ENCODE assay signal across 9 mouse cellular contexts in the genomic region with DNA sequence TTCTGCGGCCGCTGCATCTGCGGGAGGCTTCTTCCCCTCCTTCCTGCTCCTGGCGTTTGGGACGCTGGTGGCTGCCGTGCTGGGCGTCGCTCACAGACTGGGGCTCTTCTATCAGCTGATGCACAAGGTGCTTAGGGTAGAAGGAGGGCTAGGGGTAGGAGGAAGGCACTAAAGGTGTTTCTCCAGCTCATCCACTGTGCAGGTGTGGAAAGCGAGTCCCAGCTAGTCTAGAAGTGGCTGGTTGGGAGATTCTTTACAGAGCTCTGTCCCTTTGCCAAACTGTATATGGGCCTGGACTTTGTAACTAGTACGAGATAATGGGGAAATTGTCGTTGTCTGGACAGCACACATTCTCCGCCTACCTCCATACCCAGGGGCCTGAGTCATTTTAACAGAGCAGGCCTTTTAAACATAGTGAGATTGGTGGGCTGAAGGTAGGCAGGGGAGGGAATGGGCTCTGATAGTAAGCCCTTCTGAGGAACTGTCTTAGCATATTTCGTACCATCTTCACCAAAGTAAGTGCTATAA. TPM values are rescaled to one million over a fixed set of nuclear protein-coding genes. Genes with fewer than 3 reads are reported as not detected.
A peak's percentile ranks its signal among the peaks of the same experiment; 100 is the strongest.
DNase-seq lines count a peak whose midpoint lies in the region; ATAC-seq lines count a peak whose summit lies in the region.
"Had no signal": no experiment of that assay in that cellular context is flagged by ENCODE, and none has a peak within 500 bp of the region (broad histone marks: within the 10 kb centered on the region; RNA-seq: fewer than 3 reads in every experiment).

No protein-coding gene starts in this region.

- peak overlapping the region; percentile 70 for H3K4me3 ChIP-seq in kidney, embryonic 16.5 days (ENCODE audit: low read length)
- H3K4me3 ChIP-seq in brown adipose tissue, adult 24 weeks (ENCODE audit: insufficient read depth, low read depth, low read length) = peak overlapping the region; percentile 87
- H3K4me3 ChIP-seq in intestine, embryonic 14.5 days (ENCODE audit: low read depth, low read length) = peak overlapping the region; percentile 54
- H3K4me3 ChIP-seq in midbrain, embryonic 16.5 days (ENCODE audit: low read depth, low read length) = peak overlapping the region; percentile 49

- no peaks in the 10 kb centered on the region for H3K27me3 ChIP-seq in kidney, embryonic 16.5 days (ENCODE audit: insufficient read depth, low read length)
- H3K27me3 ChIP-seq in intestine, embryonic 14.5 days (replicated peaks; ENCODE audit: control insufficient read depth, insufficient read depth, low read length) = no peaks in the 10 kb centered on the region
- H3K27me3 ChIP-seq in midbrain, embryonic 16.5 days (ENCODE audit: control insufficient read depth, insufficient read depth, low read depth, low read length) = no peaks in the 10 kb centered on the region

- peak overlapping the region; percentile 73 for H3K9ac ChIP-seq in kidney, embryonic 16.5 days (replicated peaks; ENCODE audit: low read length)
- H3K9ac ChIP-seq in intestine, embryonic 14.5 days (ENCODE audit: low read length) = peak overlapping the region; percentile 63
- peak overlapping the region; percentile 78 for H3K9ac ChIP-seq in midbrain, embryonic 16.5 days (ENCODE audit: low read depth, low read length)

- H3K9me3 ChIP-seq in kidney, embryonic 16.5 days (ENCODE audit: low read length) = no peaks in the 10 kb centered on the region
- no peaks in the 10 kb centered on the region for H3K9me3 ChIP-seq in intestine, embryonic 14.5 days (ENCODE audit: control insufficient read depth, low read length)
- H3K9me3 ChIP-seq in midbrain, embryonic 16.5 days (replicated peaks; ENCODE audit: control insufficient read depth, low read length, poor library complexity, severe bottlenecking) = no peaks in the 10 kb centered on the region

- H3K4me1 ChIP-seq in kidney, embryonic 16.5 days (ENCODE audit: insufficient read depth, low read length) = peaks cover 7% of the 10 kb centered on the region
- no peaks in the 10 kb centered on the region for H3K4me1 ChIP-seq in brown adipose tissue, adult 24 weeks (ENCODE audit: control insufficient read depth, insufficient read depth, insufficient read length, low read length)
- peaks cover 7% of the 10 kb centered on the region for H3K4me1 ChIP-seq in intestine, embryonic 14.5 days (replicated peaks; ENCODE audit: control insufficient read depth, insufficient read depth, low read length)
- H3K4me1 ChIP-seq in midbrain, embryonic 16.5 days (ENCODE audit: control insufficient read depth, insufficient read depth, low read length) = peaks cover 8% of the 10 kb centered on the region

- ATAC-seq in kidney, embryonic 16.5 days (ENCODE audit: low FRiP score, low TSS enrichment) = peak; percentile 33
- ATAC-seq in intestine, embryonic 14.5 days (replicated peaks; ENCODE audit: low FRiP score, low TSS enrichment, low read depth) = peak; percentile 53; the same call in 1 of the 2 replicates
- peak; percentile 60 for ATAC-seq in midbrain, embryonic 16.5 days
- no peak for ATAC-seq in CD4-positive, CD25-positive, alpha-beta regulatory T cell, adult 4 months
- ATAC-seq in monocyte, adult 5-6 weeks (replicated peaks; ENCODE audit: insufficient number of reproducible peaks, low FRiP score, low TSS enrichment, poor library complexity, severe bottlenecking) = no peak

- peaks cover 20% of the 10 kb centered on the region for H3K36me3 ChIP-seq in kidney, embryonic 16.5 days (ENCODE audit: insufficient read depth, low read length)
- H3K36me3 ChIP-seq in intestine, embryonic 14.5 days (ENCODE audit: control insufficient read depth, insufficient read depth, low read length) = peaks cover 32% of the 10 kb centered on the region
- no peaks in the 10 kb centered on the region for H3K36me3 ChIP-seq in midbrain, embryonic 16.5 days (ENCODE audit: control insufficient read depth, insufficient read depth, low read length)

- WGBS in kidney, embryonic 16.5 days = 11% methylated on average over 13 of the region's 13 CpGs
- 9% methylated on average over 13 of the region's 13 CpGs for WGBS in intestine, embryonic 14.5 days
- WGBS in midbrain, embryonic 16.5 days = 19% methylated on average over 13 of the region's 13 CpGs

- DNase-seq in kidney, adult 18-20 months = no peak
- no peak for DNase-seq in intestine, embryonic 14.5 days (ENCODE audit: low spot score)
- DNase-seq in cerebellum, postnatal 14 days = no peak

- H3K27ac ChIP-seq in kidney, embryonic 16.5 days (ENCODE audit: low read length) = peak overlapping the region; percentile 96
- peak overlapping the region; percentile 62 for H3K27ac ChIP-seq in brown adipose tissue, adult 24 weeks (replicated peaks; ENCODE audit: low read depth, low read length)
- H3K27ac ChIP-seq in intestine, embryonic 14.5 days (ENCODE audit: low read depth) = peak overlapping the region; percentile 96
- H3K27ac ChIP-seq in midbrain, embryonic 16.5 days (ENCODE audit: low read length) = peak overlapping the region; percentile 86

- peak overlapping the region; percentile 63 for H3K4me2 ChIP-seq in kidney, embryonic 16.5 days (replicated peaks; ENCODE audit: low read depth, low read length)
- peak overlapping the region; percentile 56 for H3K4me2 ChIP-seq in intestine, embryonic 14.5 days (ENCODE audit: low read length)
- H3K4me2 ChIP-seq in midbrain, embryonic 16.5 days (ENCODE audit: low read length) = peak overlapping the region; percentile 80

RNA-seq across cellular contexts. Expression of gene Ilvbl, which starts 1.0 kb away (rescaled TPM):
- 62.7 and 67.2 TPM in 2 replicates for polyA plus RNA-seq in kidney, embryonic 16.5 days (2015; fragmentation: Nextera tagmentation; extraction: Ambion mirVana)
- 18.4 and 30.2 TPM in 2 replicates for polyA plus RNA-seq in brown adipose tissue, adult 24 weeks (2012; ENCODE audit: insufficient read depth, insufficient read length, missing spikeins)
- 44.1 and 46.8 TPM in 2 replicates for polyA plus RNA-seq in intestine, embryonic 14.5 days (2014; fragmentation: Nextera tagmentation; extraction: Ambion mirVana)
- 66.1 and 81.4 TPM in 2 replicates for polyA plus RNA-seq in midbrain, embryonic 16.5 days (2015; fragmentation: Nextera tagmentation; extraction: Ambion mirVana)
- polyA plus RNA-seq in CD4-positive, CD25-positive, alpha-beta regulatory T cell, adult 4 months (2017; shearing (Covaris generic)) = 100 to 1,000 TPM in 1 of 2 experiments, 10 to 100 TPM in 1; 64.8 to 130 TPM
- 26.1 to 44.1 TPM (median 30.4 TPM) in 3 replicates for total RNA-seq in monocyte, adult 5-6 weeks (2017)

RNA-seq across cellular contexts. Expression of gene Syde1, which starts 16.6 kb away (rescaled TPM):
- 18.1 and 20.4 TPM in 2 replicates for polyA plus RNA-seq in kidney, embryonic 16.5 days (2015; fragmentation: Nextera tagmentation; extraction: Ambion mirVana)
- polyA plus RNA-seq in brown adipose tissue, adult 24 weeks (2012; ENCODE audit: insufficient read depth, insufficient read length, missing spikeins) = 16.9 and 18.4 TPM in 2 replicates
- 19.4 and 24.1 TPM in 2 replicates for polyA plus RNA-seq in intestine, embryonic 14.5 days (2014; fragmentation: Nextera tagmentation; extraction: Ambion mirVana)
- polyA plus RNA-seq in midbrain, embryonic 16.5 days (2015; fragmentation: Nextera tagmentation; extraction: Ambion mirVana) = 2.9 and 3.0 TPM in 2 replicates
- polyA plus RNA-seq in CD4-positive, CD25-positive, alpha-beta regulatory T cell, adult 4 months (2017; shearing (Covaris generic)) = 1 to 10 TPM; 1.9 to 2.7 TPM
- 0.32 to 0.48 TPM in 2 of 3 replicates, not detected in the other for total RNA-seq in monocyte, adult 5-6 weeks (2017)

RNA-seq across cellular contexts. Expression of gene Olfr1357, which starts 42.7 kb away (rescaled TPM):
- polyA plus RNA-seq in kidney, embryonic 16.5 days (2015; fragmentation: Nextera tagmentation; extraction: Ambion mirVana) = not detected in 2 replicates
- not detected in 2 replicates for polyA plus RNA-seq in brown adipose tissue, adult 24 weeks (2012; ENCODE audit: insufficient read depth, insufficient read length, missing spikeins)
- not detected in 2 replicates for polyA plus RNA-seq in intestine, embryonic 14.5 days (2014; fragmentation: Nextera tagmentation; extraction: Ambion mirVana)
- not detected in 2 replicates for polyA plus RNA-seq in midbrain, embryonic 16.5 days (2015; fragmentation: Nextera tagmentation; extraction: Ambion mirVana)
- polyA plus RNA-seq in CD4-positive, CD25-positive, alpha-beta regulatory T cell, adult 4 months (2017; shearing (Covaris generic)) = not detected
- not detected in 3 replicates for total RNA-seq in monocyte, adult 5-6 weeks (2017)
- total RNA-seq: adrenal gland, postnatal 36 days had no signal

RNA-seq across cellular contexts. Expression of gene Olfr1358, which starts 57.9 kb away (rescaled TPM):
- polyA plus RNA-seq in kidney, embryonic 16.5 days (2015; fragmentation: Nextera tagmentation; extraction: Ambion mirVana) = not detected in 2 replicates
- not detected in 2 replicates for polyA plus RNA-seq in brown adipose tissue, adult 24 weeks (2012; ENCODE audit: insufficient read depth, insufficient read length, missing spikeins)
- not detected in 2 replicates for polyA plus RNA-seq in intestine, embryonic 14.5 days (2014; fragmentation: Nextera tagmentation; extraction: Ambion mirVana)
- polyA plus RNA-seq in midbrain, embryonic 16.5 days (2015; fragmentation: Nextera tagmentation; extraction: Ambion mirVana) = not detected in 2 replicates
- polyA plus RNA-seq in CD4-positive, CD25-positive, alpha-beta regulatory T cell, adult 4 months (2017; shearing (Covaris generic)) = not detected
- not detected in 3 replicates for total RNA-seq in monocyte, adult 5-6 weeks (2017)
- total RNA-seq: adrenal gland, postnatal 36 days had no signal

Comparison
In these comparisons a context has a peak if more than half of its experiments do, and no peak if none do; other contexts are left out.
1. ATAC-seq: peak in kidney, embryonic 16.5 days (single experiment), intestine, embryonic 14.5 days (single experiment) and midbrain, embryonic 16.5 days (single experiment); none in CD4-positive, CD25-positive, alpha-beta regulatory T cell, adult 4 months (single experiment) and monocyte, adult 5-6 weeks (single experiment).
2. Peak in every context shown above with its lines, with median percentiles within 50 percentile points of each other: H3K27ac ChIP-seq, H3K4me2 ChIP-seq, H3K4me3 ChIP-seq and H3K9ac ChIP-seq.